In the genomic region with DNA sequence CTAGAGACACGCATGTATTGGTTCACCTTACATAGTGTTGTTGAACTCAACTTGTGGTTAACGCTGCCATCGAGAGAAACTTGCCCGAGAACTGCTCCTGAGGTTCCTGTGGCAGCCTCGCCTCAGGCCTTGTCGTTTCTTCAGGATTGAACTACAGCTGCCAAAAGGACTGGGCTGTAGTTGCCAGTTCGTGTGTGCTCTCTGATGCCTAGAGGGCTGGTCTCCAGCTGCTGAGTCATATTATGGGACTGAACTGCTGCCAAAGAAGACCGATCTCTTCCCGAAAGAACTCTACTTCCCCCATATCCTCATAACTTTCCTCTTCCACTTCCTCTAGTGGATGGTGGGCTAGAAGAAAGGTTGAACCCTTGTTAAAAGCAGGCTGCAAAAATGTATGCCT, we compare ENCODE assay signal across 21 mouse cellular contexts.
DNase-seq lines count a peak whose midpoint lies in the region; ATAC-seq lines count a peak whose summit lies in the region.
"Had no signal": no experiment of that assay in that cellular context is flagged by ENCODE, and none has a peak within 500 bp of the region (broad histone marks: within the 10 kb centered on the region; RNA-seq: fewer than 3 reads in every experiment).

No protein-coding gene starts in this region.

- no peak for ATAC-seq in heart, embryonic 12.5 days (ENCODE audit: insufficient number of reproducible peaks, low FRiP score)
- 0 out of 2 replicates have a peak, but pooled peaks have one; percentile 22 for ATAC-seq in common myeloid progenitor, adult 5-6 weeks (replicated peaks; ENCODE audit: low read depth, poor library complexity, severe bottlenecking)
- ATAC-seq in megakaryocyte, adult 5-6 weeks (ENCODE audit: poor library complexity, severe bottlenecking): no peak
- ATAC-seq: forebrain, embryonic 14.5 days; intestine, embryonic 15.5 days had no signal

- WGBS in heart, embryonic 12.5 days: 72% methylated on average over 9 of the region's 9 CpGs

- no peaks in the 10 kb centered on the region for H3K27me3 ChIP-seq in heart, embryonic 12.5 days (replicated peaks)
- H3K27me3 ChIP-seq: CH12.LX; intestine, embryonic 15.5 days had no signal

- H3K4me3 ChIP-seq in heart, embryonic 12.5 days: no peak overlapping the region
- H3K4me3 ChIP-seq: embryonic facial prominence, embryonic 10.5 days; forebrain, embryonic 10.5 days; hindbrain, embryonic 10.5 days; intestine, embryonic 15.5 days had no signal

- peaks cover 3% of the 10 kb centered on the region; the same call in 1 of the 2 replicates for H3K9me3 ChIP-seq in heart, embryonic 12.5 days (replicated peaks)
- H3K9me3 ChIP-seq: embryonic facial prominence, embryonic 10.5 days; forebrain, embryonic 10.5 days; hindbrain, embryonic 10.5 days; intestine, embryonic 15.5 days had no signal

- H3K36me3 ChIP-seq in heart, embryonic 12.5 days: no peaks in the 10 kb centered on the region
- H3K36me3 ChIP-seq: embryonic facial prominence, embryonic 10.5 days; forebrain, embryonic 10.5 days; hindbrain, embryonic 10.5 days; intestine, embryonic 15.5 days had no signal

- no peak overlapping the region for H3K9ac ChIP-seq in heart, embryonic 12.5 days
- H3K9ac ChIP-seq: hindbrain, embryonic 14.5 days; intestine, embryonic 15.5 days had no signal

- peak; percentile 11 for DNase-seq in adrenal gland, adult 2 months
- DNase-seq in adrenal gland, postnatal 36 days: no peak
- DNase-seq in heart, adult 18-20 months: peak; percentile 10 to 26
- no peak for DNase-seq in right cerebral cortex, adult 18-20 months
- DNase-seq: adrenal gland, postnatal 10 days; cerebellum, adult 18-20 months; cerebellum, adult 9-11 months; cerebellum, postnatal 36 days; gastrocnemius, postnatal 14 days; heart, postnatal 14 days; kidney, adult 18-20 months had no signal

- no peak overlapping the region for H3K27ac ChIP-seq in heart, embryonic 12.5 days (ENCODE audit: poor library complexity, severe bottlenecking)
- H3K27ac ChIP-seq: embryonic facial prominence, embryonic 10.5 days; forebrain, embryonic 10.5 days; hindbrain, embryonic 10.5 days; hindbrain, embryonic 14.5 days; intestine, embryonic 15.5 days had no signal

- H3K4me2 ChIP-seq in heart, embryonic 12.5 days: no peak overlapping the region
- H3K4me2 ChIP-seq: hindbrain, embryonic 14.5 days; intestine, embryonic 15.5 days had no signal

- no peaks in the 10 kb centered on the region for H3K4me1 ChIP-seq in heart, embryonic 12.5 days (replicated peaks)
- H3K4me1 ChIP-seq: hindbrain, embryonic 10.5 days; intestine, embryonic 15.5 days had no signal

Comparison
In these comparisons a context has a peak if more than half of its experiments do, and no peak if none do; other contexts are left out.
1. DNase-seq: peak in adrenal gland, adult 2 months (single experiment) and heart, adult 18-20 months (2 of 2); none in adrenal gland, postnatal 36 days (0 of 2) and right cerebral cortex, adult 18-20 months (single experiment).